Mouse (Mus musculus) brown adipose tissue, adult 24 weeks (tissue): ENCODE measurements around the gene A330070K13Rik. TPM values are rescaled to one million over a fixed set of nuclear protein-coding genes. Genes with fewer than 3 reads are reported as not detected.

Experiments used
- H3K27ac ChIP-seq: fragments of 200-500 bp; replicated peaks from 2 replicates; pipeline ENCODE4 v1.5.1; 2012; ENCODE audit warnings: low read depth, mild to moderate bottlenecking, low read length
- H3K4me1 ChIP-seq: fragments of 200-500 bp; 2 replicates; pipeline ENCODE4 v1.6.1; 2012; ENCODE audit warnings: low read length, mixed read lengths; ENCODE audit not compliant: control insufficient read depth, insufficient read depth, insufficient read length
- H3K4me3 ChIP-seq: fragments of 200-500 bp; 2 replicates; pipeline ENCODE4 v1.5.1; 2012; ENCODE audit warnings: low read depth, mild to moderate bottlenecking, low read length, moderate library complexity; ENCODE audit not compliant: insufficient read depth
- polyA plus RNA-seq: library from polyadenylated mRNA; stranded (reverse); fragments of >200 nt; gene quantifications from 2 replicates; pipeline ENCODE4 v1.2.4, GENCODE M21; 2012; ENCODE audit not compliant: missing spikeins, insufficient read depth, insufficient read length

A330070K13Rik gene
- polyA plus RNA-seq, 1 experiment, result not detected

- Histone ChIP-seq H3K4me1 (no peaks in the 10 kb centered on the region), H3K27ac (no peak overlapping the region), H3K4me3 (no peak overlapping the region)
Measured at GRCm38 (mm10) chr5:130345871-130346270, 38.6 kb downstream of the A330070K13Rik start.

GRCm38 (mm10) chr5:130344999-130345398 is 39.4 kb downstream of the A330070K13Rik start:
- Histone ChIP-seq H3K4me3 (no peak overlapping the region), H3K4me1 (no peaks in the 10 kb centered on the region), H3K27ac (no peak overlapping the region)

DNA sequence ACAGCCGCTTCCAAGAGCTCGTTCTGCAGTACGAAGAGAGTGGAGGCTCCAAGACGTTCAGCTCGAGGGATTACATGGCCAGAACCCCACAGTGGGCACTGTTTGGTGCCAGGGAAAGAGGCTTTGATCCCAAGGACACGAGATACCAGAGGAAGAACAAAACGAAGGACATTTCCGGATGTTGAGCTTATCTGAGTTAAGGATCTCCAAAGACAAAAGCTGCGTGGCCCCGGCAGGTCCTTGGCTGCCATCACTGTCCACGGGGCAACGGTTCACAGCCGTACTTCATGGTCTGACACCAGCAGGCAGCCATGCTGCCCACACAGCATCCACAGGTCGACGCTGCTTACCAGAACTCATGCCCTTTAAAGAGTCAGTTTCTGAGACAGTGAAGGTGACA is 43.8 kb downstream of the A330070K13Rik start:
- H3K4me1 ChIP-seq, result no peaks in the 10 kb centered on the region
- no peak overlapping the region for H3K27ac ChIP-seq
- H3K4me3 ChIP-seq, result no peak overlapping the region

DNA sequence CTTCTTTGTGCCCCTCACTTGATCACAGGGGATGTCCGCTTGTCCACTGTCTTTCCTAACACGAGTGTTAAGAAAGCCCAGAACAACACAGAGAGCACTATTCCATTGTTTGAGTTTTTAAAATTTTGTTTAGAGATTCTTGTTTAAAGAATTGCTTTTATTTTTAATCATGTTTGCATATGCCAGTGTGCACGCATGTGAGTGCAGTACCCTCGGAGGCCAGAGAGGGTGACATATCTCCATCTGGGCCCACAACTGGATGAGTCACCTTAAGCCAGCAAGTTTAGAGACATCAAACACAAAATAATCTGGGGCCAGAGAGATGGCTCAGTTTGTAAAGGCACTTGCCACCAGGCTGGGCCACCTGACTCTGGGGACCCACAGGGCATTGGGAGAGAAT is 49.0 kb downstream of the A330070K13Rik start:
- no peak overlapping the region for H3K27ac ChIP-seq
- H3K4me3 ChIP-seq, result no peak overlapping the region
- no peaks in the 10 kb centered on the region for H3K4me1 ChIP-seq

- Histone ChIP-seq H3K4me1 (no peaks in the 10 kb centered on the region), H3K27ac (no peak overlapping the region), H3K4me3 (no peak overlapping the region)
Measured at GRCm38 (mm10) chr5:130333971-130334370, 50.5 kb downstream of the A330070K13Rik start.

GRCm38 (mm10) chr5:130333566-130333965 is 50.9 kb downstream of the A330070K13Rik start:
- Histone ChIP-seq H3K27ac (no peak overlapping the region), H3K4me3 (no peak overlapping the region), H3K4me1 (no peaks in the 10 kb centered on the region)

- no peaks in the 10 kb centered on the region for H3K4me1 ChIP-seq
- no peak overlapping the region for H3K27ac ChIP-seq
- no peak overlapping the region for H3K4me3 ChIP-seq
Measured at GRCm38 (mm10) chr5:130331206-130331605, 53.2 kb downstream of the A330070K13Rik start.

- no peak overlapping the region for H3K4me3 ChIP-seq
- H3K27ac ChIP-seq, result no peak overlapping the region
- no peaks in the 10 kb centered on the region for H3K4me1 ChIP-seq
Measured at GRCm38 (mm10) chr5:130330801-130331200, 53.6 kb downstream of the A330070K13Rik start.

DNA sequence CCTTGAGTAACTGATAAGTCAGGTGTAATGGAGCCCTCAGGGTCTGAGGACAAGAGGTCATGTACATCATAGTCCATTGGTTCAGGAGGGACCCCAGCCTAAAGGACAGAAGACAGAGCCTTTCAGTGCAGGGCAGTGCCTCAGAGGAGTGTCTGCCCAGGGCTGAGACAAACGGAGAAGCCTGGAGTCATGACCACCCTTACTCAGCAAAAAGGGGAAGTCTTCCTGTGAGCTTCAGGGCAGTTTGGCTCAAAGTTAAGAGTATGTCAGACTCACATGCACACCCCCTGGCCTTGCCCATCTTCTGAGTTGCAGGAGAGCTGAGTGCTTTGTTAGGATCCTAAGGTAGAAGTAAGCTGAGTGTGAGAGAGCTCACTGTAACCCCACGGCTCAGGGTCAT is 54.5 kb downstream of the A330070K13Rik start:
- Histone ChIP-seq H3K4me1 (no peaks in the 10 kb centered on the region), H3K4me3 (no peak overlapping the region), H3K27ac (no peak overlapping the region)

Other genes with a start within 250 kb of the A330070K13Rik start
- gene Kctd7, start 239.8 kb downstream of the A330070K13Rik start, polyA plus RNA-seq, result 1.2 and 1.5 TPM in 2 replicates
- gene Rabgef1, start 212.8 kb downstream of the A330070K13Rik start, polyA plus RNA-seq, result 16.7 and 19.1 TPM in 2 replicates
- gene Tmem248, start 167.6 kb downstream of the A330070K13Rik start, polyA plus RNA-seq, result 19.1 and 22.1 TPM in 2 replicates
- 74.0 and 81.0 TPM in 2 replicates for gene Sbds, start 129.1 kb downstream of the A330070K13Rik start, polyA plus RNA-seq
- gene Tyw1, start 129.0 kb downstream of the A330070K13Rik start, polyA plus RNA-seq, result 6.4 and 6.5 TPM in 2 replicates
- not detected in 2 replicates for gene Caln1, start 15.2 kb downstream of the A330070K13Rik start, polyA plus RNA-seq